Mouse (Mus musculus) heart, embryonic 12.5 days (tissue): ENCODE results near the gene Acad12. TPM values are rescaled to one million over a fixed set of nuclear protein-coding genes. Genes with fewer than 3 reads are reported as not detected.

ENCODE experiments used
- ATAC-seq: fragments of 200-750 bp; cut with Nextera tagmentation; 2 replicates; pipeline ENCODE4 v1.8.0; 2017; ENCODE audit warnings: moderate TSS enrichment, moderate library complexity; ENCODE audit not compliant: insufficient number of reproducible peaks, low FRiP score
- H3K27ac ChIP-seq: fragments of 300-500 bp; sonication (generic); 2 replicates; pipeline ENCODE4 v1.5.1; 2016; ENCODE audit warnings: mild to moderate bottlenecking, moderate library complexity; ENCODE audit not compliant: poor library complexity, severe bottlenecking
- H3K27me3 ChIP-seq: fragments of 300-500 bp; sonication (generic); replicated peaks from 2 replicates; pipeline ENCODE4 v1.6.1; 2016; ENCODE audit warnings: mild to moderate bottlenecking, moderate library complexity
- H3K36me3 ChIP-seq: fragments of 300-500 bp; sonication (generic); 2 replicates; pipeline ENCODE4 v1.6.1; 2016; ENCODE audit warnings: mild to moderate bottlenecking, moderate library complexity
- H3K4me1 ChIP-seq: fragments of 300-500 bp; sonication (generic); replicated peaks from 2 replicates; pipeline ENCODE4 v1.6.1; 2016; ENCODE audit warnings: mild to moderate bottlenecking
- H3K4me2 ChIP-seq: fragments of 300-500 bp; sonication (generic); 2 replicates; pipeline ENCODE4 v1.6.1; 2016; ENCODE audit warnings: mild to moderate bottlenecking, moderate library complexity
- H3K4me3 ChIP-seq: fragments of 300-500 bp; sonication (generic); 2 replicates; pipeline ENCODE4 v1.5.1; 2016; ENCODE audit warnings: mild to moderate bottlenecking
- H3K9ac ChIP-seq: fragments of 300-500 bp; sonication (generic); 2 replicates; pipeline ENCODE4 v1.6.1; 2016; ENCODE audit warnings: mild to moderate bottlenecking, moderate library complexity
- H3K9me3 ChIP-seq: fragments of 300-500 bp; sonication (generic); replicated peaks from 2 replicates; pipeline ENCODE4 v1.6.1; 2016; ENCODE audit warnings: mild to moderate bottlenecking, moderate library complexity
- WGBS: fragments of 180-500 bp; shearing (Covaris S2); methylation state at CpG from one replicate; pipeline ENCODE4 v1.1.7; 2016; 5-methylcytosine and 5-hydroxymethylcytosine counted together
- polyA plus RNA-seq: library from polyadenylated mRNA; unstranded; fragments of >200 nt; fragmentation: Nextera tagmentation; extraction: Ambion mirVana; gene quantifications from 2 replicates; pipeline ENCODE4 v1.2.1, GENCODE M21; 2016

Acad12 gene
- polyA plus RNA-seq, 1 experiment from 2014 or later, result 5.8 TPM

GRCm38 (mm10) chr5:121593451-121594401 lies 25.0 kb downstream of the Acad12 start, which contains the start of gene Aldh2:
TSS of gene Aldh2 (minus strand) at chr5:121593824.
- H3K27ac ChIP-seq, result 0 out of 2 replicates have a peak within 1 kb of the TSS, but pooled peaks have one; percentile 15
- peaks cover 35% of the 10 kb centered on the region for H3K4me1 ChIP-seq
- peak within 1 kb of the TSS; percentile 80 for H3K9ac ChIP-seq
- H3K4me2 ChIP-seq, result peak within 1 kb of the TSS; percentile 99
- H3K27me3 ChIP-seq, result no peaks in the 10 kb centered on the region
- H3K4me3 ChIP-seq, result peak within 1 kb of the TSS; percentile 71
- WGBS, result 4% methylated on average over 47 of the region's 47 CpGs
- peak; percentile 87 for ATAC-seq
- H3K36me3 ChIP-seq, result no peaks in the 10 kb centered on the region
- no peaks in the 10 kb centered on the region for H3K9me3 ChIP-seq

DNA sequence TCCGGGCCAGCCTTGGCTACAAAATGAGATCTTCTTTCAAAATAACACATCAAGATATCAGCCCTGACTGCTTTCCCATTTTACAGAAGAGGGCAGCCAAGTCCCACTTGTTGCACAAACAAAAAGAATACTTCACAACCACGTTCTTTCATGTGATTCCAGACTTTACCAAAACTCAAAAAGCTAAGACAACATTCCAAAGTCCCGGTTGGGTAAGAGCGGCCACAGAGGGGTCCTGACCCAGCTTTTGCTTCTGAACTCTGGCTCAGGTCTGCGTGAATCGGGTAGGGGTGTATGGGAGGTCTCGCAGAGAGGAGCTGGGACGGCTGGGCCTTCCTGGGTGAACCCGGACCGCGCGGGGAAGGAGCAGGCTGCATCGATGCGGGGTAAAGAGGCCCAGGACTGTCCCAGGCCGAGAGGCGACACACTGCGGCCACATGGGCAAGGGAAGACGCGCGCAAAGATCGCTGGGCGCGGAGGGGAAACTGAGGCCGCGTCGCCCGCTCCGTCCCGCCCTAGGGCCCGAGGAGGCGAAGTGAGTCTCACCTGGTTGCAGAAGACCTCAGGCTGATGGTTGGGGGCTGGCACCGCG lies 25.8 kb downstream of the Acad12 start:
- H3K27me3 ChIP-seq, result no peaks in the 10 kb centered on the region
- 0 out of 2 replicates have a peak overlapping the region, but pooled peaks have one; percentile 15 for H3K27ac ChIP-seq
- WGBS, result 6% methylated on average over 33 of the region's 33 CpGs
- no peaks in the 10 kb centered on the region for H3K9me3 ChIP-seq
- H3K4me3 ChIP-seq, result peak overlapping the region; percentile 71
- H3K4me1 ChIP-seq, result peaks cover 34% of the 10 kb centered on the region
- peak overlapping the region; percentile 99 for H3K4me2 ChIP-seq
- peak; percentile 35 for ATAC-seq
- peak overlapping the region; percentile 80 for H3K9ac ChIP-seq
- no peaks in the 10 kb centered on the region for H3K36me3 ChIP-seq

DNA sequence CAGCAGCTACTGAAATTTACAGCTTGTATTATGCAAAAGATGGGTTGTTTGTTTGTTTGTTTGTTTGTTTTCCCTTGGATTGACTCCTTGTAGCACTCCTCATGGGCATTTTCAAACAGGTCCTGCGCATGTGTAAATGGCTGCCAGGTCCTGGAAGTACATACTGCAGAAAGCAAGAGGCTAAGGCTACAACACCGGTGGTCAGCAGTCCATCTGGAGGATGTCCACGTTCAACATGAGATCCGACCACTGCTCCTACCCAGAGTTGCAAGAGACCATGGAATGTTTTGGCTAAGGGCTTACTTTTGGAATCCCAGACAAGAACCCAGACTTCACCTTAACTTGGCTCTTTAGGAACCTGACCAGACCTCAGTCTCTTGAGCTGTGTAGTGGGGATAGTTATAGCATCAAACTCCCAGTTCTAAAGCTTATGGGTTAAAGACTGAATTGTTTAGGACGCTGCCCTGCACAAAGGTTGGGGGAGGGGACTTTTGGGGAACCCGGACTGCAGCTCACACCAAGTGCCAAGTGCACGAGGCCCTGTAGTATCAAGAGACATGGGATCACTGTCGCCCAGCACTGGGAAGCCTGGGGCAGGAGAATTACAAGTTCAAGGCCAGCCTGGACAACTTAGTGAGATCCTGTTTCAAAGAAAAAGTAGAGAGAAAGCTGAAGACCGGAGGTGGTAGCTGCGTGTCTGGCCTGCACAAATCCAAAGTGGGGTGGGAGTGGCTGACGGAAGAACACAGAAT lies 26.5 kb downstream of the Acad12 start:
- no peak overlapping the region for H3K27ac ChIP-seq
- WGBS, result 68% methylated on average over 11 of the region's 11 CpGs
- H3K36me3 ChIP-seq, result no peaks in the 10 kb centered on the region
- 0 out of 2 replicates have a peak overlapping the region, but pooled peaks have one; percentile 71 for H3K4me3 ChIP-seq
- H3K9ac ChIP-seq, result 0 out of 2 replicates have a peak overlapping the region, but pooled peaks have one; percentile 17
- ATAC-seq, result no peak
- peak overlapping the region; percentile 99 for H3K4me2 ChIP-seq
- peaks cover 27% of the 10 kb centered on the region for H3K4me1 ChIP-seq
- no peaks in the 10 kb centered on the region for H3K9me3 ChIP-seq
- H3K27me3 ChIP-seq, result no peaks in the 10 kb centered on the region

- no peak overlapping the region for H3K27ac ChIP-seq
- H3K4me3 ChIP-seq, result no peak overlapping the region
- H3K9ac ChIP-seq, result no peak overlapping the region
- H3K4me2 ChIP-seq, result no peak overlapping the region
- no peak for ATAC-seq
- peaks cover 26% of the 10 kb centered on the region; the same call in 1 of the 2 replicates for H3K4me1 ChIP-seq
- WGBS, result 60% methylated on average over 11 of the region's 11 CpGs
- H3K36me3 ChIP-seq, result no peaks in the 10 kb centered on the region
- no peaks in the 10 kb centered on the region for H3K27me3 ChIP-seq
- H3K9me3 ChIP-seq, result no peaks in the 10 kb centered on the region
These were observed 27.2 kb downstream of the Acad12 start for GRCm38 (mm10) chr5:121591417-121592063.

DNA sequence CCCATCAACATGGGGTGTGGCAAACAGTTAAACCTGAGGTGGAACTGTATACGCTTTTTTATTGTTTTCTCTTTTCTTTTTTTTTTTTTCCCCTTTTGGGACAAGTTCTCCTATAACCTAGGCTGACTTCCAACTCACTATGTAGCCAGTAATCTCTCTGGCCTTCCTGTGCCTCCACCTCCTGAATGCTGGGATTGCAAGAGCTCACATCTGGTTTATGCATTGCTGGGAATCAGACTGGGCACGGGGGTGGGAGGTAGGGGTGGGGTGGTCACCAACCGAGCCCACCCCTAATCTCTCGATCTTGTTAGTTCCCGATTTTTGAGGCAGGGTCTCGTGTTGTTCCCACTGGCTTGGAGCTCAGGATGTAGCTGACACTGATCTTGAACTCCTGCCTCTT lies 28.8 kb downstream of the Acad12 start:
- no peak overlapping the region for H3K9ac ChIP-seq
- ATAC-seq, result no peak
- no peaks in the 10 kb centered on the region for H3K9me3 ChIP-seq
- no peak overlapping the region for H3K4me3 ChIP-seq
- H3K36me3 ChIP-seq, result no peaks in the 10 kb centered on the region
- H3K4me1 ChIP-seq, result peaks cover 24% of the 10 kb centered on the region; the same call in 1 of the 2 replicates
- 74% methylated on average over 6 of the region's 6 CpGs for WGBS
- H3K27ac ChIP-seq, result no peak overlapping the region
- no peak overlapping the region for H3K4me2 ChIP-seq
- no peaks in the 10 kb centered on the region for H3K27me3 ChIP-seq

GRCm38 (mm10) chr5:121586400-121587039 lies 32.2 kb downstream of the Acad12 start:
- Histone ChIP-seq H3K4me3 (no peak overlapping the region), H3K9ac (no peak overlapping the region), H3K27me3 (no peaks in the 10 kb centered on the region), H3K4me2 (no peak overlapping the region), H3K4me1 (peaks cover 17% of the 10 kb centered on the region; the same call in 1 of the 2 replicates), H3K27ac (no peak overlapping the region), H3K9me3 (no peaks in the 10 kb centered on the region), H3K36me3 (no peaks in the 10 kb centered on the region)
- ATAC-seq, result no peak
- WGBS, result 54% methylated on average over 6 of the region's 6 CpGs

DNA sequence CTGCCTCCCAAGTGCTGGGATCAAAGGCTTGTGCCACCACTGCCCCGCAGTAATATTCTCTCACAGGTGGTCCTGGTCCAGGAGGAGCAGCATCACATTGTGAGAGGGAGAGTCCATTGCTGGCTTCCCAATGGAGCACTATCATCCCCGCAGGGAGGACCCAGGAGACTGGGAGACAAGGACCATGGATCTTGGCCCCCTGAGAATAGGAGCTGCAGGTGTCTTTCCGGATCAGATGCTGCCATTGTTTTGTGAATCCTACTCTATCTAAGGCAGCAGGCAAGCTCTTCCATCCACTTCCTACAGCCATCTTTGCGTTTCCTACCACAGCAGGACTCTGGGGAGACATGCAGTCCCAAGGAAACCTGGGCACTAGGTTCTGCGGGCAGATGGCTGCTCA lies 33.0 kb downstream of the Acad12 start:
- peaks cover 14% of the 10 kb centered on the region; the same call in 1 of the 2 replicates for H3K4me1 ChIP-seq
- 87% methylated on average over 5 of the region's 5 CpGs for WGBS

DNA sequence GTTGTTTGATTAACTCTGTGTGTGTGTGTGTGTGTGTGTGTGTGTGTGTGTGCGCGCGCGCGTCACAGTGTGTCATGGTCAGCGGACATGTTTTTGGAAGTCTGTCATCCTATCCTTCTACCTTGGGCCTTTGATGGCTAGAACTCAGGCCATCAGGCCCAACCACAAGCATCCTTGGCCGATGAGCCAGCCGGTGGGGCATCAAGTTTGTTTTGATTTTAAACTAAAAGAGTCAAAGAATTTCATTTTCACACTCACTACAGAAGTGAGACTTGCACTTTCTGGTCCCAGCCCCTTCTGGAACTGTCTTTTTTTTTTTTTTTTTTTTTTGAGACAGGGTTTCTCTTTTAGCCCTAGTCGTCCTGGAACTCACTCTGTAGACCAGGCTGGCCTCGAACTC lies 33.7 kb downstream of the Acad12 start:
- Histone ChIP-seq H3K4me1 (peaks cover 14% of the 10 kb centered on the region; the same call in 1 of the 2 replicates), H3K27ac (no peak overlapping the region), H3K36me3 (no peaks in the 10 kb centered on the region), H3K9ac (no peak overlapping the region), H3K4me3 (no peak overlapping the region), H3K4me2 (no peak overlapping the region), H3K9me3 (no peaks in the 10 kb centered on the region), H3K27me3 (no peaks in the 10 kb centered on the region)
- 95% methylated on average over 10 of the region's 10 CpGs for WGBS
- no peak for ATAC-seq

More for the DNA sequence above, 33.0 kb downstream of the Acad12 start:
- no peak for ATAC-seq
- Histone ChIP-seq H3K9me3 (no peaks in the 10 kb centered on the region), H3K27me3 (no peaks in the 10 kb centered on the region), H3K4me2 (no peak overlapping the region), H3K36me3 (no peaks in the 10 kb centered on the region), H3K9ac (no peak overlapping the region), H3K27ac (no peak overlapping the region), H3K4me3 (no peak overlapping the region)

- peak; percentile 87 for ATAC-seq
- peak overlapping the region; percentile 5; the same call in 1 of the 2 replicates for H3K4me2 ChIP-seq
- no peak overlapping the region for H3K4me3 ChIP-seq
- H3K9me3 ChIP-seq, result no peaks in the 10 kb centered on the region
- 48% methylated on average over 12 of the region's 12 CpGs for WGBS
- H3K27me3 ChIP-seq, result no peaks in the 10 kb centered on the region
- no peak overlapping the region for H3K9ac ChIP-seq
- peaks cover 10% of the 10 kb centered on the region for H3K36me3 ChIP-seq
- peak overlapping the region; percentile 29; the same call in 1 of the 2 replicates for H3K27ac ChIP-seq
- peaks cover 14% of the 10 kb centered on the region; the same call in 1 of the 2 replicates for H3K4me1 ChIP-seq
These were observed 34.8 kb downstream of the Acad12 start for GRCm38 (mm10) chr5:121583765-121584501.
